Mouse (Mus musculus) midbrain, embryonic 16.5 days (tissue): ENCODE data around the gene Srebf2. TPM values are rescaled to one million over a fixed set of nuclear protein-coding genes. Genes with fewer than 3 reads are reported as not detected.

ENCODE experiments used
- ATAC-seq: fragments of 200-750 bp; cut with Nextera tagmentation; 2 replicates; pipeline ENCODE4 v1.8.0; 2017; ENCODE audit warnings: moderate TSS enrichment
- H3K27ac ChIP-seq: fragments of 300-500 bp; sonication (generic); 2 replicates; pipeline ENCODE4 v1.5.1; 2014; ENCODE audit warnings: mild to moderate bottlenecking, low read length, mixed read lengths
- H3K27me3 ChIP-seq: fragments of 300-500 bp; sonication (generic); 2 replicates; pipeline ENCODE4 v1.6.1; 2014; ENCODE audit warnings: low read depth, low read length, mixed read lengths; ENCODE audit not compliant: control insufficient read depth, insufficient read depth
- H3K36me3 ChIP-seq: fragments of 300-500 bp; sonication (generic); 2 replicates; pipeline ENCODE4 v1.6.1; 2014; ENCODE audit warnings: mild to moderate bottlenecking, low read length, moderate library complexity, mixed read lengths; ENCODE audit not compliant: control insufficient read depth, insufficient read depth
- H3K4me1 ChIP-seq: fragments of 300-500 bp; sonication (generic); 2 replicates; pipeline ENCODE4 v1.6.1; 2014; ENCODE audit warnings: mild to moderate bottlenecking, low read length, mixed read lengths; ENCODE audit not compliant: control insufficient read depth, insufficient read depth
- H3K4me2 ChIP-seq: fragments of 300-500 bp; sonication (generic); 2 replicates; pipeline ENCODE4 v1.6.1; 2014; ENCODE audit warnings: mild to moderate bottlenecking, low read length, mixed read lengths
- H3K4me3 ChIP-seq: fragments of 300-500 bp; sonication (generic); 2 replicates; pipeline ENCODE4 v1.5.1; 2014; ENCODE audit warnings: low read depth, mild to moderate bottlenecking, low read length, moderate library complexity, mixed read lengths
- H3K9ac ChIP-seq: fragments of 300-500 bp; sonication (generic); 2 replicates; pipeline ENCODE4 v1.6.1; 2014; ENCODE audit warnings: low read depth, low read length, mixed read lengths
- H3K9me3 ChIP-seq: fragments of 300-500 bp; sonication (generic); replicated peaks from 2 replicates; pipeline ENCODE4 v1.6.1; 2014; ENCODE audit warnings: mild to moderate bottlenecking, low read length, mixed read lengths; ENCODE audit not compliant: control insufficient read depth, poor library complexity, severe bottlenecking
- WGBS: fragments of 180-500 bp; shearing (Covaris S2); extraction: QIAGEN DNeasy Blood & Tissue Kit; methylation state at CpG from one replicate; pipeline ENCODE4 v1.1.7; 2014; 5-methylcytosine and 5-hydroxymethylcytosine counted together
- polyA plus RNA-seq: library from polyadenylated mRNA; unstranded; fragments of >200 nt; fragmentation: Nextera tagmentation; extraction: Ambion mirVana; gene quantifications from 2 replicates; pipeline ENCODE4 v1.2.1, GENCODE M21; 2015

The Srebf2 gene
- polyA plus RNA-seq, 1 experiment from 2014 or later: 194 TPM

GRCm38 (mm10) chr15:82213222-82213621 lies 66.2 kb downstream of the Srebf2 start:
- Histone ChIP-seq H3K4me1 (peaks cover 20% of the 10 kb centered on the region), H3K9ac (no peak overlapping the region), H3K36me3 (no peaks in the 10 kb centered on the region), H3K9me3 (no peaks in the 10 kb centered on the region), H3K4me3 (no peak overlapping the region), H3K27me3 (peaks cover 64% of the 10 kb centered on the region), H3K4me2 (no peak overlapping the region; the same call in 1 of the 2 replicates), H3K27ac (no peak overlapping the region)
- no peak for ATAC-seq
- 5% methylated on average over 4 of the region's 4 CpGs for WGBS

GRCm38 (mm10) chr15:82215332-82216046 lies 68.5 kb downstream of the Srebf2 start:
- H3K4me2 ChIP-seq: no peak overlapping the region
- H3K9me3 ChIP-seq: no peaks in the 10 kb centered on the region
- H3K27ac ChIP-seq: no peak overlapping the region
- WGBS: 36% methylated on average over 11 of the region's 11 CpGs
- peaks cover 20% of the 10 kb centered on the region for H3K4me1 ChIP-seq
- H3K27me3 ChIP-seq: peaks cover 51% of the 10 kb centered on the region
- no peak overlapping the region for H3K9ac ChIP-seq
- H3K36me3 ChIP-seq: no peaks in the 10 kb centered on the region
- no peak overlapping the region for H3K4me3 ChIP-seq
- no peak for ATAC-seq

- H3K9me3 ChIP-seq: no peaks in the 10 kb centered on the region
- H3K4me1 ChIP-seq: peaks cover 20% of the 10 kb centered on the region
- no peak overlapping the region for H3K9ac ChIP-seq
- no peak overlapping the region for H3K4me2 ChIP-seq
- 43% methylated on average over 20 of the region's 20 CpGs for WGBS
- H3K4me3 ChIP-seq: no peak overlapping the region
- no peak overlapping the region for H3K27ac ChIP-seq
- H3K36me3 ChIP-seq: no peaks in the 10 kb centered on the region
- peaks cover 44% of the 10 kb centered on the region for H3K27me3 ChIP-seq
- no peak for ATAC-seq
Measured at GRCm38 (mm10) chr15:82216142-82216827, 69.3 kb downstream of the Srebf2 start.

- Histone ChIP-seq H3K27ac (no peak overlapping the region), H3K4me1 (peaks cover 13% of the 10 kb centered on the region), H3K4me2 (no peak overlapping the region), H3K4me3 (no peak overlapping the region), H3K9me3 (no peaks in the 10 kb centered on the region), H3K27me3 (peaks cover 37% of the 10 kb centered on the region), H3K9ac (no peak overlapping the region), H3K36me3 (no peaks in the 10 kb centered on the region)
- WGBS: 6% methylated on average over 7 of the region's 7 CpGs
- ATAC-seq: no peak
Measured at GRCm38 (mm10) chr15:82217039-82217438, 70.1 kb downstream of the Srebf2 start.

- H3K27ac ChIP-seq: no peak overlapping the region
- ATAC-seq: no peak
- peaks cover 28% of the 10 kb centered on the region for H3K27me3 ChIP-seq
- peaks cover 5% of the 10 kb centered on the region; the same call in 1 of the 2 replicates for H3K4me1 ChIP-seq
- 35% methylated on average over 9 of the region's 9 CpGs for WGBS
- no peaks in the 10 kb centered on the region for H3K9me3 ChIP-seq
- H3K36me3 ChIP-seq: no peaks in the 10 kb centered on the region
- no peak overlapping the region for H3K4me3 ChIP-seq
- no peak overlapping the region for H3K4me2 ChIP-seq
- H3K9ac ChIP-seq: no peak overlapping the region
Measured at GRCm38 (mm10) chr15:82217980-82218379, 71.0 kb downstream of the Srebf2 start.

- Histone ChIP-seq H3K4me3 (no peak overlapping the region), H3K27ac (no peak overlapping the region), H3K9me3 (no peaks in the 10 kb centered on the region), H3K36me3 (no peaks in the 10 kb centered on the region), H3K4me2 (no peak overlapping the region), H3K4me1 (peaks cover 10% of the 10 kb centered on the region), H3K9ac (no peak overlapping the region), H3K27me3 (peaks cover 21% of the 10 kb centered on the region)
- WGBS: 84% methylated on average over 26 of the region's 26 CpGs
- ATAC-seq: no peak
Measured at GRCm38 (mm10) chr15:82218778-82219666, 72.0 kb downstream of the Srebf2 start.

- WGBS: 60% methylated on average over 11 of the region's 12 CpGs
- Histone ChIP-seq H3K27ac (no peak overlapping the region), H3K4me3 (no peak overlapping the region), H3K27me3 (peaks cover 14% of the 10 kb centered on the region), H3K36me3 (no peaks in the 10 kb centered on the region), H3K9ac (no peak overlapping the region), H3K9me3 (no peaks in the 10 kb centered on the region), H3K4me2 (no peak overlapping the region), H3K4me1 (peaks cover 11% of the 10 kb centered on the region)
- ATAC-seq: no peak
Measured at GRCm38 (mm10) chr15:82220003-82220675, 73.2 kb downstream of the Srebf2 start.

GRCm38 (mm10) chr15:82221104-82221860 lies 74.3 kb downstream of the Srebf2 start:
- Histone ChIP-seq H3K9ac (no peak overlapping the region), H3K4me1 (peaks cover 8% of the 10 kb centered on the region; the same call in 1 of the 2 replicates), H3K27ac (no peak overlapping the region), H3K36me3 (no peaks in the 10 kb centered on the region), H3K4me3 (no peak overlapping the region), H3K27me3 (peaks cover 6% of the 10 kb centered on the region; the same call in 1 of the 2 replicates), H3K9me3 (no peaks in the 10 kb centered on the region), H3K4me2 (no peak overlapping the region)
- ATAC-seq: no peak
- 66% methylated on average over 14 of the region's 14 CpGs for WGBS
